Mouse (Mus musculus): Measurements from ENCODE around the gene BC017158.

- TF ChIP-seq CTCF (IDR thresholded peaks at IDR 0.05; ENCODE audit: low read depth) (peak; percentile 67), EP300 (IDR thresholded peaks at IDR 0.05; ENCODE audit: low read depth) (no peak)
These were observed 6.9 kb upstream of the BC017158 start for GRCm38 (mm10) chr7:128304907-128305306.
